Mouse (Mus musculus): ENCODE measurements around the gene Taldo1. TPM values are rescaled to one million over a fixed set of nuclear protein-coding genes. Genes with fewer than 3 reads are reported as not detected.
A peak's percentile ranks its signal among the peaks of the same experiment; 100 is the strongest.

Taldo1 gene
- polyA plus RNA-seq, 1 experiment, result 204 TPM

DNA sequence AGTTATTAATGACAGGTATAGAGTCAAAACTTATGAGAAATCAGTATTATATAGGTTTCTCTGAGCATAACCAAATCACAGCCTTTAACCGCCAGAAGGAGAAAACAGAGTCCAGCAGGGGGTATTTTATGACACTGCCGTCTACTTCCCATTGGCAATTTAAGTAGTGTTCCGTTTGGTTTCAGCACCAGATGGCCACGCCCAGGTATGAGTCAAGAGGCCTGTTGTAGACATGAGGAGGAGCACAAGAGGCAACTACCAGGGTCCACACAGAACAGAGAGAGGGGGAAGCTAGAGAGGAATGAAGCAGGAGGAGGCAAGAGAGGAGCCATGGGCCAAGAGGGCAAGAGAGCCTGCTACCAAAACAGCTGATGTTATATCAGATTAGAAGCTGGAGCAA, 12.4 kb upstream of the Taldo1 start:
- 46% methylated on average over 4 of the region's 4 CpGs for WGBS

DNA sequence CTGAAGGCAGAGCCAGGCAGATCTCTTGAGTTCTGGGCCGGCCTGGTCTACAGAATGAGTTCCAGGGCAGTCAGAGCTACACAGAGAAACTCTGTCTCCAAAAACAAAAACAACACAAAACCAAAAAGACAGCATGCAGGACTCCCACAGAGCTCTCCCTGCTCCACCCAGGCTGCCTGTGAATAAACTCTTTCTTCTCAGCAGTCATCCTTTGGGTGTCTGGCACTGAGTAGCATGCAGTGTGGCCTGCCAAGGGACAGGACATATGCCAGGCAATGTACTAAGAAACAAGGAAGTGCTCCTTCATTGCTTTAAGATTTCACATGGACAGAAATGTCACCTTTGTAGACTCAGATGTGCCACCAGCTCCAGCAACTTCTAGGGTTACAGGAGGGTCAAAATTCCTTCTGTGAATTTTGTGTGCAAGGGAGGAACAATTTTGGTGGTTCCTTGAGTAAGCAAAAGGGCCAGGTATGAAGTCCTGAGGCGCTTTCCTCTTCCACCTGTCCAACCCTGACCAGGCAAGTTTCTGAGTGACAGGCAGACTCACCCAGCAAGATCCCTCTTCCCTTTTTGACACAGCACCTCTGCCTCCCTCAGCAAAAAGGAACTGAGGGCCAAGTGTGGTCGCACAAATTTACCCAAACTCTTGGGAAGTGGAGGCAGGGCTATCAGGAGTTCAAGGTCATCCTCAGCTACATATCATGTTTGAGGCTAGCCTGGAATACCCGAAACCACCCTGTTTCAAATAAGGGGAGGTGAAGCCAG, 10.7 kb upstream of the Taldo1 start:
- Histone ChIP-seq H3K4me3 (replicated peaks; ENCODE audit: extremely low read depth, low read depth, low read length) (no peak overlapping the region), H3K4me1 (ENCODE audit: control insufficient read depth, insufficient read depth, low read length) (no peaks in the 10 kb centered on the region)
- 67% methylated on average over 4 of the region's 4 CpGs for WGBS
- TF ChIP-seq CTCF (IDR thresholded peaks at IDR 0.05; ENCODE audit: insufficient read depth, low read length) (no peak), POLR2A (IDR thresholded peaks at IDR 0.05; ENCODE audit: borderline replicate concordance, extremely low read depth, low read depth, low read length) (no peak)
- DNase-seq, result no peak

More for the DNA sequence above, 12.4 kb upstream of the Taldo1 start:
- Histone ChIP-seq H3K4me3 (replicated peaks; ENCODE audit: extremely low read depth, low read depth, low read length) (no peak overlapping the region), H3K4me1 (ENCODE audit: control insufficient read depth, insufficient read depth, low read length) (no peaks in the 10 kb centered on the region)
- peak; percentile 23 for DNase-seq
- TF ChIP-seq CTCF (IDR thresholded peaks at IDR 0.05; ENCODE audit: insufficient read depth, low read length) (no peak), POLR2A (IDR thresholded peaks at IDR 0.05; ENCODE audit: borderline replicate concordance, extremely low read depth, low read depth, low read length) (no peak)

DNA sequence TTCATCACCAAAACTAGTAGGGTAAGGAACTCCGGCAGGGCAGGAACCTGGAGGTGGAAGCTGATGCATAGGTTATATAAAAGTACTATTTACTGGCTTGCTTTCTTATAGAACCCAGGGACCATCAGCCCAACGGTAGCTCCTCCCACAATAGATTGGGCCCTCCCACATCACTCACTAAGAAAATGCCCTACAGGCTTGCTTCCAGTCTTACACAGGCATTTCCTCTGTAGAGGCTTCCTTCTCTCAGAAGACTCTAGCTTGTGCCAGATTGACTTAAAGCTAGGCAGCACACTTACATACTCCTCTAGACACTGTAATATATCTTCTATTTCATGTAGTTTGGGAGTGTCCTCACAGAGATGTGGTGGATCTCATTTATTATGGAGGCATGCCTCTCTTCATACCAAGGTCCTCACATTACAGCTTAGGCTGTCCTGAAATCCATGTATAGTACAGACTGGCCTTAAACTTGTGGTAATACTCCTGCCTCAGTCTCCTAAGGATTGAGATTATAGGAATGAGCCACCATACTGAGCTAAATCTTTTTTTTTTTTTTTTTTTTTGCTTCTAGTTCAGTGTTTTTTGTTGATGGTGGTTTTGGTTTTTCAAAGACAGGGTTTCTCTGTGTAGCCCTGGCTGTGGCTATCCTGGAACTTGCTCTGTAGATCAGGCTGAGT, 4.1 kb upstream of the Taldo1 start:
- Histone ChIP-seq H3K4me3 (replicated peaks; ENCODE audit: extremely low read depth, low read depth, low read length) (no peak overlapping the region), H3K4me1 (ENCODE audit: control insufficient read depth, insufficient read depth, low read length) (peaks cover 7% of the 10 kb centered on the region; the same call in 1 of the 2 replicates)
- TF ChIP-seq CTCF (IDR thresholded peaks at IDR 0.05; ENCODE audit: insufficient read depth, low read length) (no peak), POLR2A (IDR thresholded peaks at IDR 0.05; ENCODE audit: borderline replicate concordance, extremely low read depth, low read depth, low read length) (no peak)
- DNase-seq, result no peak
- 47% methylated on average over 2 of the region's 2 CpGs for WGBS

DNA sequence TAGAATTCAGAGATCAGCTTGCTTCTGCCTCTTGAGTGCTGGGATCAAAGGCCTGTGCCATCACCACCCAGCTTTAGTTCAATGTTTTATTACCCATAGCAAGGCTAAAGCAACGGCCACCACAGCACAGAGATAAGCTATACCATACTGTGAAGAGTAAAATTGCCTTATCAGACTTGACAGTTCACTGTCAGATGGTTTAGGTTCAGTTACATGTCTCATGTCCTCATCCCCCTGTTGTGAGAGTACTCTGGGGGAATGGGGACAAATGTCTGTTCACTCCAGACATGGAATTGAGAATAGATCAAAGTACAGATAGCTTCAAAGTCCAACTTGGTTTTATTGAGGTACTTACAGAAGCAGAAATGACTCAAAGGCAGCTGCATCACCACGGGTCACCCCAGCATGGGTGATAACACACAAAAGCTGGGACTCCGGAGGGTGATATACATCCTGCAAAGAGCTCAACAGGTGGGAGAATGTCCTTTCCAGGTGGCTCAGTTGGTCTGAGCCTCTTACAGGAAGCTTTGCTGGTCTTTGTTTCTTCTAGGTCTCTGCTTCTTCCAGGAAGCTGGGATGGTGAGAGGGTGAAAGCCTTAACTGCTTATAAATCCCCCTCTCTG, 3.4 kb upstream of the Taldo1 start:
- H3K4me1 ChIP-seq (ENCODE audit: control insufficient read depth, insufficient read depth, low read length), result peaks cover 7% of the 10 kb centered on the region; the same call in 1 of the 2 replicates
- 51% methylated on average over 3 of the region's 3 CpGs for WGBS
- TF ChIP-seq POLR2A (IDR thresholded peaks at IDR 0.05; ENCODE audit: borderline replicate concordance, extremely low read depth, low read depth, low read length), result no peak

DNA sequence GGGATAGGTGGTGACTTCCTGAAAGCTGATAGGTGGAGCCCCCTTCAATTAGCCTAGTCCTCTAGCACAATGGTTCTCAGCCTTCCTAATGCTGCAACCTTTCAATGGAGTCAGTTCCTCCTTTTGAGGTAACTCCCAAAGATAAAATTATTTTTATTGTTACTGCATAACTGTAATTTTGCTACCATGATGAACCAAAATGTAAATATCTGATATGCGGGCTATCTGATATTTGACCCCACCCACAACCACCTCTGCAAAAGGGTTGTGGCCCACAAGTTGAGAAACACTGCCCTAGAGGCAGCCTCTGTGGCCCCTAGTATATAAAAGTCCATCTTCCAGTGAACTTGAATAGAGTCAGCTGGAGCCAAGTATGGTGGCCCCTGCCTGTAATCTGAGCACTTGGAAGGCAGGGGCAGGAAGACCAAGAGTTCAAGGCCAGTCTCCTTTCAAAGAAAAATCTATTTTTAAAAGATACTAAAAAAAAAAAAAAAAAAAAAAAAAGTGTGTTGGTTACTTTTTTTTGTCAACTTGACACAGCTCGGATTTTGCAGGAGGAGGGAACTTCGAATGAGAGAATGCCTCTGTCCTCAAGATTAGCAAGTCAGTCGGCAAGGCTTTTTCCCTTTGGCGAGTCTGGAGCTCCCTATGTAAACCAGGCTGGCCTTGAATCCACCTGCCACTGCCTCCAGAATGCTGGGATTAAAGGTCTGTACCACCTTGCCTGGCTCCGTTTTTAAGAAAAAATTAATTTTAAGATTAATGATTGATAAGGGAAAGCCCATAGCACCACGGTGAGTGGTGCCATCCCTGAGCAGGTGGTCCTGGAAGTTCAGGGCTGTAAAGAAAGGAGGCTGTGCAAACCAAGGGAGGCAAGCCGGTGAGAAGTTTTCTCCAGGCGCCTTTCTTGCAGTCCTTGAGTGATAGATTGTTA, 1.4 kb upstream of the Taldo1 start:
- TF ChIP-seq POLR2A (IDR thresholded peaks at IDR 0.05; ENCODE audit: borderline replicate concordance, extremely low read depth, low read depth, low read length), result no peak
- TF ChIP-seq CTCF (IDR thresholded peaks at IDR 0.05; ENCODE audit: insufficient read depth, low read length), result no peak
- 54% methylated on average over 9 of the region's 9 CpGs for WGBS
- peaks cover 7% of the 10 kb centered on the region; the same call in 1 of the 2 replicates for H3K4me1 ChIP-seq (ENCODE audit: control insufficient read depth, insufficient read depth, low read length)
- H3K4me3 ChIP-seq (replicated peaks; ENCODE audit: extremely low read depth, low read depth, low read length), result no peak overlapping the region
- DNase-seq, result no peak

More for the DNA sequence above, 3.4 kb upstream of the Taldo1 start:
- no peak for DNase-seq
- H3K4me3 ChIP-seq (replicated peaks; ENCODE audit: extremely low read depth, low read depth, low read length), result no peak overlapping the region

DNA sequence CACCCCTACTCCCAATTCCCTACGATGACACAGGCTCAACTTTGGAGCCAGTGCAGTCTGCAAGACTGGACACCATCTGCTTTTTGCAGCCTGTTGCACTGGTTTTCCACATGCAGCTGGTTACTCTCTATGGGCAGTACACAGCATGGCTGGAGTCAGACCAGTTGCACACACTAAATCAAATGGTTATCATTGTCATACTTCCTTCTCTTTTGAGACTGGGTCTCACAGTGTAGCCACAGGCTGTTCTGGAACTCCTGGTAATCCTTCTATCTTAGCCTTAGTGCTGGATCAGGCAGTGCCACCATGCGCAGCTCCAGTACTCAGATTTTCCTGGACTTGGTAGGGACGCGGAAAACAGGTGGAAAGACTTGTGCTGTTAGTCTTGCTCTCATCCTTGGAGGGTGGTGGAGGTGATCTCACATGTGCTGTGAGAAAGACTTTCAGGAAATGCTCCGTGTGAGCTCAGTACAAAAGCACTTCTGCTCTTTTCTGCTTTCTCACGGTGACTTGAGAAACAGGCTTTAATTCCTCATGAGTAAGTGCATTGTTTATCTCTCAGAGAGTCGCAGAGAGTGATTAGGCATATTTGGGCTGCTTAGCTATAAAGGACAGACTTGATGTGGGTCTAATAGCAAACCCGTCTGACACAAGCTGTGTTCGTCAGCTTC, 688 bp downstream of the Taldo1 start:
- Histone ChIP-seq H3K4me1 (ENCODE audit: control insufficient read depth, insufficient read depth, low read length) (peaks cover 7% of the 10 kb centered on the region; the same call in 1 of the 2 replicates), H3K4me3 (replicated peaks; ENCODE audit: extremely low read depth, low read depth, low read length) (peak overlapping the region; percentile 91)
- WGBS, result 16% methylated on average over 9 of the region's 9 CpGs
- DNase-seq, result no peak
- TF ChIP-seq POLR2A (IDR thresholded peaks at IDR 0.05; ENCODE audit: borderline replicate concordance, extremely low read depth, low read depth, low read length) (no peak), CTCF (IDR thresholded peaks at IDR 0.05; ENCODE audit: insufficient read depth, low read length) (no peak)

DNA sequence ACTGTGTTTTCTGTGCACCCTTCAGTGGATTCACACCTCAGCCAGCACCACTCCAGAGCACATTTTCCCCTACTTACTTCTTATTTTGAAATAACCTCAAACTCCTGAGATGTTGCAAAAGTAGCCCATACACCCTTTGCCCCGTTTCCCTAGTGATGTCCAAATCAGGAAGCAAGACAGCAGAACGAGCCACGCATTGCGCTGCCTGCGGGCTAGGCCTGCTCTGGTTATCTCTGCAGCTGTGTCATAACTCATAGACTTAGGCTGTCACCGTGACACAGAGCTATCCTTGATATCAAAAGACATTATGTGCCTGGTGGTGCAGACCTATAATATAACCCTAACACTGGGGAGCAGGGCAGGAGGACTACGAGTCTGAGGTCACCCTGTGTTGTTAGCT, 2.2 kb downstream of the Taldo1 start:
- WGBS, result 72% methylated on average over 7 of the region's 7 CpGs

DNA sequence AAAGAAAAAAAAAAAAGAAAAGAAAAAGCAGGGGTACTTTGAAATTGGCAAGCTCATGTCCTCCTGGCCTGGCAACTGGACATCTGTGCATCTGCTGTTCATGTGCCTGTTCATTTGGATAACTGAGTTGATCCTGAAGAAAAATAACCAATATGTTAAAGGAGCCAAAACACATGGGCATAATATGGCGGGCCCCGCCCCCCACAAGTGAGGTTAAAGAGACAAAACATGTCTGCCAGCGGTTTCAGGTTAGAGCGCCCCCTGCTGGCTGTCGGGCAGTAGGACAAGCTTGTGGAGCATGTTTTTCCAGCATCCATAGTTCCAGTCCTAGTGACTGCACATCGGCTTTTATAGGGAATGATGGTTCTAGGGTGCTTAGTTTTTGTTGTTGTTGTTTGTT, 2.8 kb downstream of the Taldo1 start:
- WGBS, result 26% methylated on average over 6 of the region's 6 CpGs
- peak; percentile 60 for DNase-seq
- H3K4me3 ChIP-seq (replicated peaks; ENCODE audit: extremely low read depth, low read depth, low read length), result no peak overlapping the region
- peak; percentile 59 for TF ChIP-seq CTCF (IDR thresholded peaks at IDR 0.05; ENCODE audit: insufficient read depth, low read length)
- no peak for TF ChIP-seq POLR2A (IDR thresholded peaks at IDR 0.05; ENCODE audit: borderline replicate concordance, extremely low read depth, low read depth, low read length)
- H3K4me1 ChIP-seq (ENCODE audit: control insufficient read depth, insufficient read depth, low read length), result peaks cover 7% of the 10 kb centered on the region; the same call in 1 of the 2 replicates

More for the DNA sequence above, 2.2 kb downstream of the Taldo1 start:
- peaks cover 7% of the 10 kb centered on the region; the same call in 1 of the 2 replicates for H3K4me1 ChIP-seq (ENCODE audit: control insufficient read depth, insufficient read depth, low read length)
- H3K4me3 ChIP-seq (replicated peaks; ENCODE audit: extremely low read depth, low read depth, low read length), result no peak overlapping the region
- DNase-seq, result no peak
- no peak for TF ChIP-seq POLR2A (IDR thresholded peaks at IDR 0.05; ENCODE audit: borderline replicate concordance, extremely low read depth, low read depth, low read length)
- TF ChIP-seq CTCF (IDR thresholded peaks at IDR 0.05; ENCODE audit: insufficient read depth, low read length), result no peak

All from lung, adult 2 months (tissue).